Mouse (Mus musculus) mature B cell (primary cell): Measurements from ENCODE around the gene Cops7b.

Experiments
- in situ Hi-C: fragments of 300-500 bp; cut with MboI; formaldehyde crosslinking; loops from 2 replicates; pipeline ENCODE4 v1.14.3; 2019

The Cops7b gene

DNA sequence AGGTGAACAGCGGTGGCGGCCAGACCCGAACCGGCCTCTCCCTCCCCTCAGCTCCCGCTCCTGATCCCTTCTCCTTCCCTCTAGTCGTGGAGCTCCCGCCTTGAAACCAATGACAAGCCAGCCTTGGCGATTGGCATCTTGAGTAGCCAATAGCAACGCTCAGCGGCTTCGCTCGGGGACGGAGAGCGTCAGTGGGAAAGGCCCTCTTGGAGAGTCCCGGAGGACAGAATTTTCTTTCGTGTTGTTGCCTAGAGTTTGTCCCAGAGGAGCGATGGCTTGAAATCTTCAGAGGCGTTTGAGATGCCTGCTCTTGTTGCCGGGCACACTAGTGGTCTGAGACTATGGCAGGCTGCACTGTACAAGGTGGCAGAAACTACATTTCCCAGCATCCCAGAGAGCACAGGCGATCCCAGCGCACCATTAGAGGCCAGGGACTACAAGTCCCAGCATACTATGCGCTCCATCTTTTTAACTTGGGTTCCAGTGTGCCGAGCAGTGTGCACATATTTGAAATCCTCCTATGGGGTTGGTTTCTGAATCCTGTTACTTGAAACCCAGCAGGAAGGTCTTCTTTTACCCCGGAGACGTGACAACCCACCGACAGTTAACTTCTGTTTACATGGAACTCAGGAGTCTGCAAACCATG lies at the start of gene Cops7b, which contains the start of gene Pde6d:
Gene Cops7b (plus strand): TSS at position 454 of the 646 bp plus-strand sequence.
Gene Pde6d (minus strand): TSS at position 179 of the 646 bp plus-strand sequence.
- in situ Hi-C loops = no loop called here

DNA sequence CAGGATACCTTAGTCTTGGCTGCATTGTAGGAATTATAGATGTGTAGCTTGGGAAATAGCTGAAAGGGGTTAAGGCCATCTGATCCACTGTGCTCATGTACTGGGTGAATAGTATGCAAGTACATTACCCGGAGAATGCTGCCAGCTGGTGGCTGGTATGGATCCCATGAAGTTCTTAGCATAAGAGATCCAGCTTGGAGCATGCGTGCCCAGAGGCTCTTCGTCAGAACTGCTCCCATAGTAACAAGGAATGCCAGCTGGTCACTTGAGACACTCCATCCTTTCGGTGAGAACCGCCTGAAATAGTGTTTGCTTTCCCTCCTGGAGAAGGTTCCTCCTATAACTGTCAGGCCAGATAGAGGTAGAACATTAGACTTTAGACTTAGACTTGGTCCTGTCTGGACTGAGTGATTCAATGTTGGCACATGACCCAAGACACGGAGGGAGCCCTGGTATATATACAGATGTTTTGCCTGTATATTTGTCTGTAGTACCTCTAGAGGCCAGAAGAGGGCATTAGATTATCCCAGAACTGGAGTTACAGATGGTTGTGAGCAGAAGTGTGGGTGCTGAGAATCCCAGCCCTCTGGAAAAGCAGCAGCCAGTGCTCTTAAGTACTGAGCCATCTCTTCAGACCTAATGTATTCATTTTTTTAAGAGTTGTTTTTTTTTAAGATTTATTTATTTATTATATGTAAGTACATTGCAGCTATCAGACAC lies 49.1 kb upstream of the Cops7b start:
- in situ Hi-C loops = loop anchor here (5.0 kb wide), 1 partner anchor 91 kb away; no protein-coding TSS in a partner anchor

DNA sequence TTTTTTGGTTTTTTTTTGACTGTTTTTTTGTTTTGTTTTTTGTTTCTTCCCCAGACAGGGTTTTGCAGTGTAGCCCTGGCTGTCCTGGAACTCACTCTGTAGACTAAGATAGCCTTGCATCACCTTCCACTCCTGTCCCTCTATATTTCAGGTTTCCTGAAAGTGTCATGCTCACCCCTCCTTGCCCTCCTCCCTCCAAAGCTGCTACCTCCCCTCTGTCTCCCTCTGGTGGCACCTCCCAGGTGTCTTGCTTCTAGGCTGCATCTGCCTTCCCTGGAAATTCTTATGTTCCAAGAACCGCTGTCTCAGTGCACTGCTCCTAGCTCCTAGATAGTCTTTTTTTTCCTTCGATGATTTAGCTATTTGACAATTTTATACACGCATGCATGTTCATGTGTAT lies 44.3 kb upstream of the Cops7b start:
- in situ Hi-C loops = loop anchor here (5.0 kb wide), 1 partner anchor 36 kb away; no protein-coding TSS in a partner anchor

DNA sequence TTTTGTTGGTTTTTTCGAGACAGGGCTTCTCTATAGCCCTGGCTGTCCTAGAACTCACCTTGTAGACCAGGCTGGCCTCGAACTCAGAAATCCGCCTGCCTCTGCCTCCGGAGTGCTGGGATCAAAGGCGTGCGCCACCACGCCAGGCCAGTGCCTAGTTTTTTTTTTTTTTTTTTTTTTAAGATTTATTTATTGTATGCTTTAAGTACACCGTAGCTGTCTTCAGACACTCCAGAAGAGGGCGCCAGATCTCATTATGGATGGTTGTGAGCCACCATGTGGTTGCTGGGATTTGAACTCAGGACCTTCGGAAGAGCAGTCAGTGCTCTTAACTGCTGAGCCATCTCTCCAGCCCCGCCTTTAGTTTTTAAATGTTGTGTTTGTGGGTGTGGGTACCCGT lies 43.1 kb upstream of the Cops7b start:
- in situ Hi-C loops = loop anchor here (5.0 kb wide), 1 partner anchor 37 kb away; no protein-coding TSS in a partner anchor

DNA sequence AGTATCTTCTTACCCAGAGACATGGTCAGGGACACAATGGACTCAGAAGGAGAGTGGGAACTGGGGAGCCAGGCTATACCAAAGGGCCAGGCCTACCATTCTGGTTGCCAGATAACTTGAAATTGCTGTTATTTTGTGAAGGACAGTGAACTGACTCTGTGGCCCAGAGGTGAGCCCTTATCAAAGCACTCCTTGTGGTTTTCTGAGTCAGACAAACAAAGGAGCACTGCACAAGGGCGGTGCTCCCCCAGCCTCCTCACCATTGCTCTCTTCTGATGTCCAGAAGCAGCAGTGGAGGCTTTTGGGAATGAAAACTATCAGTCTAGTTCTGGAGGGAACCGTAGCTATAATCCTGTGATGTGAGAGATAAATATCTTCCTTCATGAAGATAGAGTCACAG lies 40.1 kb upstream of the Cops7b start:
- in situ Hi-C loops = no loop called here

DNA sequence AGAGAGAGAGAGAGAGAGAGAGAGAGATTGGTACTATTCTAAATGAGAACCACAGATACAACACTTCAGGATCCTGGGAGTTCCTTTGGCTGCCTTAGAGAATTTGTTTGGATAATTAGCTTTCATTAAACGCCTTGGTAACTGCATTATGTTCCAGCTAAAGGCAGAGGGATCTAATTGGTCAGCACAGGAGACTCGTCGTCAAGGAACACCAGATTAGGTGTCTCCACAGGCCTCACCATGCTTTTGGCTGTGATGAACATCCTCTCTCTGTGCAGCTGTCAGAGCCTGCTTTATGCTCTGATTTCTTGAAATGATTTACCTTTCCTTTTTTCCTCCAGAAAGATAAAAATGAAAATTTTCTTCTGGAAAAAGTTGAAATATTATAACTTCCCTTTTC lies 35.9 kb upstream of the Cops7b start:
- in situ Hi-C loops = no loop called here

DNA sequence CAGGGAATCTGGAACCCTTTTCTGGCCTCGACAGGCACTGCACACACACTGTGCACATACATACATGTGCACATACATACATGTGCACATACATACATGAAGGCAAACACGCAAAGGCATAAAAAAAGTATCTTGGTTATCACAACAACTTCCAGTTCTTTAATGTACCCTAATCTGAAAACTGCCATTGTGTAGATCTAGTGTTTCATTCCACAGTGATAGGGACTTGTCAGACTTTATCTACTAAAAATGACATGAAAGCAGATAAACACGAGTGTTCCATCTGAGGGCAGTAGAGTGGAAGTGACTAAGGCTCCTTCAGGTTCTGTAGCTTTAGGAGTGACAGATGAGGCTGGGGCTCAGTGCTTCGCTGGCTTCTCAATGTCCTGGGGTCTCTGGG lies 31.4 kb upstream of the Cops7b start:
- in situ Hi-C loops = no loop called here

DNA sequence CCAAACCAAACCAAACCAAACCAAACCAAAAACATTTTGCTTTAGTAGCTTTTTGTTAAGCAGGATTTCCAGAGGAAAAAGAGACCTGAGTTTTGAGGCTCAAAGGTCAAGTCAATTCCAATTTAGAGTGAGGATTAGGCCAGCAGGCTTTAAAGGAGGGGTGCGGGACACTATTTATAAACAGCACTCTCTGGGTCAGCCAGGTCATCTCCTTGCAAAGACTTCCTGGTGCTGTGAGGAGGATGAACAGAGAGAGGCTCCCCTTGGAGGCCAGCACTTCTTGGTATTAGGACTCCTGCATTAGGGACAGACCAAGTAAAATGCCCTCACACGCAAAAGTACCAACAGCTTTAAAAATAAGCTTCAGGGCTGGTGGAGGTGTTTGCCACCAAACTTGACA lies 30.8 kb upstream of the Cops7b start:
- in situ Hi-C loops = no loop called here

DNA sequence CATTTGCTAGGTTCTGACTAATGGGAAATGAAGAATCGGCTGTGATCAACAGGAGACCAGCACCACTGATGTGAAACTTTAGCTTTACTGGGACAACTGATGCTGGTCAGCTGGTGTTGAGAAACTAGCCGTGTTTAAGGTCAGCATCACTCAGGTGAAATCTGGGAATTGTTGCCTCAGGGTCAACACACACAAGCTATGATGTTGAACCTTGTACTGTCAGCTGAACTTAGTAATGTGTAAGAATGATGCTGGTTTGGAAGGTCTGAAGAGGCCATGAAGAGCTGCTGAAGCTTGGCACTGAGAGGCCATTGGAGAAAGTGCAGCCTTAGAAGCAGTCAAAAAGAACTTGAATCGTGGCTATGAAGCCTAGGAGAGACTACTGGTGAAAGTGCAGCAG lies 27.0 kb upstream of the Cops7b start:
- in situ Hi-C loops = no loop called here

DNA sequence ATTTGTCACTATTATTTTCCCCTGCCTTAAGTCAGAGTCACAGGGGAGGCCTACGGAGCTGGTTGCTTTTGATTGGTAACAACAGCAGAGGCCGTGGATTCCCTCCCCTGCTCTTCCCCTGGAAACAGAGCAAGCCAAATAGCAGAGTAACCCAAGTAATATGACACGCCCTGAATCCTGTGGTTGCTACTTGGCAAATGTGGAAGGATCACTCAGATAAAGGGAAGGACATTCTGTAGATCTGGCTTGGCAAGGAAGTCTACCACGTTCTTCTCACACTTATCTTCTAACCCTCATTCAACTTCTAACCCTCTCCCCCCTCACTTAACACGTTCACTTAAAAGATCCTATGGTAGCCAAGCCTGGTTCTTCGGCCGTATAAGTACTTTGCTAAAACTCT lies 24.8 kb upstream of the Cops7b start:
- in situ Hi-C loops = no loop called here

DNA sequence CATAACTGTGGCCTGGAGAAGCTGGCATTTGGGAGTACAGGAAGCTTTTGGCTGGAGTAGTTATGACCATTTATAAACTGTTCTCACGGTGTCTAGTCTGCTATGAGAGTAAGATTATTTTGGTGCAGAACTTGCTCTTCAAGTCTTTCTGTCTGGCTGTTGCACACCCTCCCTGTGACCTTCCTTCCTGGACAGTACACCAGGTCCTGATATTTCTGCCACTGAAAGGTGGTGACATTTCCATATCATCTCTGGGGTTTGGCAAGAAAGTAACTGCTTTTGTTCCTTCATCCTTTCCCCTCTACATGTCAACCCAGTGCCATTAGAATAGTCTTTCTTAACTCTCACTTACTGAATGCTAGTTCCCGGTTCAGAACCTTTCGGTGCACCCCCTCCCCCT lies 23.5 kb upstream of the Cops7b start:
- in situ Hi-C loops = no loop called here

DNA sequence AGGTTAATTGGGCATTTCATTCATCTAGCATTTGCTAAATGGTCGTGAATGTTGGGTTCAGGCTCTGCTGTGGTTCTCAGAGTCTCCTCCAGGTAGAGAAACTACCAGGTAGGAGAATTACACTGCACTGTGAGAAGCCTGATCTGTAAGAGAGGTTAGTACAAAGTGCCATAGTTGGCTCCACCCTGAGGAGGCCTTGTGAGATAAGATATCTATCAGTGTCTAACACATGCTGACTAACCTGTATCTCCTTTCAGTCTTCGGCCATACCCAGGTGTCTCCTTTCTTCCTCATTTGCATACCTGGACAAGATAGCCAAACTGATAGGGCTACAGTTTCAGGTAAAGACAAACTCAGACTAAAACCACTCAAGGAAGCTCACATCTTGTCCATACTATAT lies 20.0 kb upstream of the Cops7b start:
- in situ Hi-C loops = no loop called here

DNA sequence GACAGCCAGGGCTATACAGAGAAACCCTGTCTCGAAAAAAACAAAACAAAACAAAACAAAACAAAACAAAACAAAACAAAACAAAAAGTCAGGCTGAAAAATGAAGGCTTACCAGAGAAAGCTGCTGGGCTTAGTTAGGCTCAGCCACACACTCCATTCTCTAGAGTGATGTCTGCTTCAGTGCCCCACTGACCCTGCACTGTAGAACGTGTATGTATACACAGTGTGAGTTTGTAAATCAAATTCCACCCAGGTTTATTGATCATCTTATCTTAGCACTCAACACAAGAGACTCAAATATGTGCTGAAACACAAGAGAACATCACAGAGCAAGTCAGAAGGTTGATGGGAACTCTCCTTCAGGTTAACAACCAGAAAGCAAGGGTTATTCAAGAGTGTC lies 14.3 kb upstream of the Cops7b start:
- in situ Hi-C loops = no loop called here

DNA sequence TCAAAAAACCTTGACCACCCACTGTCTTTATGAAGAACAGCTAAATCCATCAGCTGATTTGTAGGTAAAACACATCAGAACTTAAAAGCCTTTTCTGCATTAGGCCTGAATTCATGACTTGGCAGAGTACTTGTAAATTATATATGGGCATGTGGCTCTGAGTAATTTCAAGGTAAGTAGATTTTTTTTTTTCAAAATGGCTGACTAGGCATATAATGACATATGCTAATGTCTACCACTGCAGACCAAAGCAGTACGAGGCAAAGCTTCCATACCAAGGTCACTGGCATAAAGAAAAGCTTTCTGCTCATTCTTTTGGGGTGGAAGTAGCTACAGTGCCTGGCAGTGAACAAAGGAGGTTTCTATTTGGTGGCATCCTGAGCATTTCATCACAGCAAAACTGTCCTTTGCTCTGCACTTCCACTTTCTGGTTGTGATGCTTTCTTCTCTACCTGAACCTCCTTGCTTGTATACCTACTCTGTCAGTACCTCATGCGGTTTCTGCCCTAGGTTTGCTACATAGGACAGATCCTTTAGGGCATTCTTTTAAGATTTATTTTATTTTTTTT lies 13.3 kb upstream of the Cops7b start:
- in situ Hi-C loops = no loop called here

DNA sequence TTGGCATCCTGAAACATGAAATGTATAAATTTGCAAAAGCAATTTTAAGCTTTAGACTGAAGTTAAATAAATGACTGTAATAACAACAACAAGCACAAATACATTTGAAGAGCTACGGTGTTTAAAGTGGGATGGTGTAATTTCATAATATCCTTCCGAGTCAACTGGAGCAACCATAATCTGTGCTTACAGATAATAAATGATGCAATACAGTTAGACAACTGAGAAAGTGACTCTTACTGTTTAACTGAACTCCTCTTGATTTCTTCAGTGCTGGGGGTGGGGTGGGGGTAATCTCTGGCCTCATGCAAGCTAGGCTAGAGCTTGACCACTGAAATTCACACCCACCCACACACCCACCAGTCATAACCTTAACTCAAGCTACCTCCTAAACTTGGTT lies 11.3 kb upstream of the Cops7b start:
- in situ Hi-C loops = no loop called here

DNA sequence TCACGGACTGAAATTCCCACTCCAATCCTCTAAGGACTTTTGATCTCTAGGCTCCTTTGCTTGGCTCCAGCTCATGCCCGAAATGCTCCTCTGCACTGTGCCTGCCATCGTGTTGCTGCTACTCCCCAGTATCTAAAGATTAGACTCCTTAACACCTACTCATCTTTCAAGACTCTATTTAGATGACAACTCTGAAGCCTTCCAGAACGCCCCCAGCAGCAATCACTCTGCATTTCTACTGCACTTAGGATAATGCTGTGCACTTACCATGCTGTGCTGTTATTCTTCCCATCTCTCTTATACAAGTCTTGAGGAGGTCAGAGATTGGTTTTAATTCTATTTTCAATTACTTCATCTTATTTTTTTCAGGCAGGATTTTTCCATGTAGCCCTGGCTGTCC lies 10.8 kb upstream of the Cops7b start:
- in situ Hi-C loops = no loop called here

DNA sequence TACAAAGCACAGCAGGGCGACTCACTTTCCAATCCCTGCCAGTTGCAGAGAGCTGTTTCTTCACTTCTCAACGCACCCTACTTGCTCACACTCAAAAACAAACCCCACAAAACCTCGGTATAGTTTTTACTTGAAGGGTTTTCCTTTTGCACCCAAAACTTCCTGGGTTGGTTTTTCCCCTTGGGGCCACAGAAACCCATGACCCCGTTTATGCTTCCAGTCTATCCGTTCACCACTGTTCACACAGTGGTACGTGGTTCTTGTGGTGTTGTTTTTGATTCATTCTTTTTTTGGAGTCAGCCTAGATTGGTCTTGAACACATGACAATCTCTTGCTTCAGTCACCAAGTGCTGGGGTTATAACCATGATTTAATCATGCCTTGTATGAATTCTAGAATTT lies 2.3 kb upstream of the Cops7b start:
- in situ Hi-C loops = no loop called here

DNA sequence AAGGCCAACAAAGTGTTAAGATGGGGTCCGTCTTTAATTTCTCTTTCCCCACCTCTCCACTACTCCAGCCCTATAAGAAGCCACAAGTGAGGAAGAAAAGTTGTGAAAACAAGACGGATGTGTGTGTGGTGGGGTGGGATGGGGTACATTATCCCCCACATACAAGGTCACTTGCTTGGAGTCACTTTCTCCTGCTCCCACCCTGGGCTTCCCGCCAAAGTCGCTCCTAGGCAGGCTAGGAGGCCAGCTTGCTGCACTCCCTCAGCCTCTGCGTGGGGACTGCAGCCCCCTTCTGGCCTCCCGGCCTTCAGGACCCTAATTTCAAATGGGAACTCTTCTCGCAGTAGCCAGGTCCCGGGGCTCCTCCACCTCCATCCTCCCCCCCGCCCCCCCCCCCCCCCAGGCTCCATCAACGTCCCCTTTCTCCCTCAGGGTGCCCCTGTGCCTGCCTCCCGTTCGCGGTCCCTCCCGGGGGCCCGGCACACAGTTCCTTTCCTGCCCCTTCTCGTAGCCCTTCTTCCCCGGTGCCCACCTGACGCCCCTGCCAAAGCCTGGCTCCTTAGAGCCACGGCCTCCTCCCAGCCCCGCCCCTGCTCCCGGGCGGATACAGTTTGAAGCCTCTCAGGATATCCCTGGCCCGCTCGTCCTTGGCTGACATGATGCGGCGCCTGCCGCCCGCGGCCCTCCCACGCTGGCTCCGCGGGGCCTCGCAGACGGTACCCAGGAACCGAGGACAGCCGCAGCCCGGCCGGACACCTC lies 833 bp upstream of the Cops7b start:
- in situ Hi-C loops = no loop called here

DNA sequence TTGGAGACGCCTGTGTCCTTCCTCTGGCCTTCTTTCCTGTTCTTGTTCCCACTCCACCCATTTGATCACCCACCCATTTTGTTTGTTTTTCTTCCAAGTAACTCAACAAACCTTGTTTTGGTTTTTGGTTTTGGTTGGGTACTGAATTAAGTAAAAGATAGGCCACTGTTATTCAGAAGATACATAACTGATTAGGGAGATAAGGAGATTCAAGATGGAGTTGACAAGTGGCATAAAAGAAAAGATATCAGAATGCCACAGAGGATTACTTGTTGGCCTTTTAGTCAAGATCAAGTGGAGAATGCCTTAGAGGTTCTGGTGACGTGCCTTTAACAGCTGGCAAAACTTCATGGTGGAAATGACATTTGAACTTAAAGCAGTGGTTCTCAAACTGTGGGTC lies 1.0 kb downstream of the Cops7b start:
- in situ Hi-C loops = no loop called here

DNA sequence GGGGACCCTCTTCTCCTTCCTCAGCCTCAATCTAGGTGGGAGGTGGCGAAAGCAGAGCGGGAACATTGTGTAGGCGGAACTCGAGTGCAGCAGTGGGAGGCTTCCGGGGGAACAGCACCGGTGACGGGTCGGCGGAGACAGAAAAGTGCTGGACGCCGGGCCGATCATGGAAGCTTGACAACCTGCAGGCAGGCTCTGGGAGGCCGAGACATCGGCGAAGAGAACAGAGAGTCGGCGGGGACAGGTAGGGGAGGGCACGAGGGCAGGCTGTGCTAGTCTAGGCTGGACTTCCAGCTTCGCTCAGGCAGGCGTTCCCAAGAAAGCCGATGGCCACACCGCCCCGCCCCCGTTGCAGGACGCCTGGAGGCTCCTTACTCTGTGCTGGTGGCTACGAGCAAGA lies 4.3 kb downstream of the Cops7b start:
- in situ Hi-C loops = no loop called here

DNA sequence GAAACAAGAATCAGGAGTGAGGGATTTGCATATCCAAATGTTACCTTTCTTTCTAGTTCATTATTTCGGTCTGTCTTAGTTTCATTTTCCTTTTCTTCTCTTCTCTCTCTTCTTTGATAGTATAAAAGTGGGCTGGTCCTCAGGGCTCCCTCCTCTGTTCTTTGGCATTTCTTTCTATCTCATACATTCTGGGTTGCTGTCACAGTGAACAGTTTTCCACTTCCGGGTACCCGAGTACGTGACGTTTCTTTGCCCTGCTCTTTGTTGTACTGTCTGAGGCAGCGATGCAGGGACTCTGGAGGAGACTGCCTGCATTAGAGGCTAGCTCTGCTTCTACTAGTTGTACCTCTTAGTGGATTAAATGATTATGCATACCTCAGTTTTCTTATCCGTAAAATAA lies 11.8 kb downstream of the Cops7b start:
- in situ Hi-C loops = no loop called here

DNA sequence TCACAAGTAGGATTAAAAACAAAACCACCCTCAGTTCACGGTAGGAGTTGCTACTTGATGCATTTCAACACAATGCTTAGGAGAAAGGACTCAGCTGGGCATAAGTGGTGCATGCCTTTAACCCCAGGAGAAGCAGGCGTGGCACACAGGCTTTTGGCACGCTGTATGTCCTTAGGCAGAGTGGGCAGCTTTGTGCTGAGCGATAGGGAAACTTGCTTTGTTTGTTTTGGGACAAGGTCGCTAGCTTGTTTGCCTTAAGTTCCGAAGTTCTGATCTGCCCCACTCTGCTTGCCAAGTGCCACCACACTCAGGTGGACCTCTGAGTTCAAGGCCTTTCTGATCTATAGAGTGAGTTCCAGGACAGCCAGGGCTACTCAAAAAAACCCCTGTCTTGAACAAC lies 12.6 kb downstream of the Cops7b start:
- in situ Hi-C loops = no loop called here

DNA sequence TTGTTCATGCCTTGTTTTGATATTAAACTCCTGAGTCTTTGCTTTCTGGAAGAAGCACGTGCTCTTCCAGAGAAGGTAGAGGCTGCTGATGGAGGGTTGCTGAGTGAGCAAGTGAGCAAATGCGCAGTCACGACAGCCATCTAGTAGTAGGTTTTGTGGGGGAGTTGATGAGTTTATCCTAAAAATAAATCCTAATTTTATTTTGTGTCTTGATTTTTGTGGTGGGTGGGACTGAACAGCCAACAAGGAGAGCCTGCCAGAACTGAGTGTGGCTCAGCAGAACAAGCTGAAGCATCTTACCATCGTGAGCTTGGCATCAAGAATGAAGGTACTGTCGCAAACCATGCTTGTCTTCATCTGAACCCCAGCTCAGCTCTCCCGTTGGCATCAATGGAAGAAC lies 13.8 kb downstream of the Cops7b start:
- in situ Hi-C loops = no loop called here
